Mouse (Mus musculus) MN1 (cell line): ENCODE results near the gene Myb.

Source experiments
- DNase-seq: peaks from one replicate; pipeline ENCODE4 v3.0.0-alpha.2; 2016; ENCODE audit warnings: low spot score

Gene Myb

GRCm38 (mm10) chr10:21160537-21161358 is at the start of gene Myb:
TSS of gene Myb (minus strand) at chr10:21160984.
- peak; percentile 90 for DNase-seq

GRCm38 (mm10) chr10:21207378-21207777 is 46.6 kb upstream of the Myb start:
- no peak for DNase-seq

GRCm38 (mm10) chr10:21206232-21206631 is 45.4 kb upstream of the Myb start:
- no peak for DNase-seq

GRCm38 (mm10) chr10:21204496-21205085 is 43.8 kb upstream of the Myb start:
- no peak for DNase-seq

GRCm38 (mm10) chr10:21203886-21204285 is 43.1 kb upstream of the Myb start:
- no peak for DNase-seq

GRCm38 (mm10) chr10:21203461-21203860 is 42.7 kb upstream of the Myb start:
- no peak for DNase-seq

- no peak for DNase-seq
Observed at GRCm38 (mm10) chr10:21200761-21201160, 40.0 kb upstream of the Myb start.

- no peak for DNase-seq
Observed at GRCm38 (mm10) chr10:21200322-21200721, 39.5 kb upstream of the Myb start.

- DNase-seq: no peak
Observed at GRCm38 (mm10) chr10:21196646-21197116, 35.9 kb upstream of the Myb start.

GRCm38 (mm10) chr10:21195597-21195996 is 34.8 kb upstream of the Myb start:
- no peak for DNase-seq

GRCm38 (mm10) chr10:21193935-21194505 is 33.2 kb upstream of the Myb start:
- DNase-seq: no peak

- no peak for DNase-seq
Observed at GRCm38 (mm10) chr10:21193088-21193934, 32.5 kb upstream of the Myb start.

GRCm38 (mm10) chr10:21192436-21192835 is 31.7 kb upstream of the Myb start:
- DNase-seq: no peak

- no peak for DNase-seq
Observed at GRCm38 (mm10) chr10:21189756-21190397, 29.1 kb upstream of the Myb start.

- no peak for DNase-seq
Observed at GRCm38 (mm10) chr10:21189275-21189601, 28.5 kb upstream of the Myb start.

- DNase-seq: peak; percentile 80
Observed at GRCm38 (mm10) chr10:21188564-21189274, 27.9 kb upstream of the Myb start.

GRCm38 (mm10) chr10:21187847-21188246 is 27.1 kb upstream of the Myb start:
- no peak for DNase-seq

- DNase-seq: no peak
Observed at GRCm38 (mm10) chr10:21186733-21187132, 25.9 kb upstream of the Myb start.

- no peak for DNase-seq
Observed at GRCm38 (mm10) chr10:21178711-21179110, 17.9 kb upstream of the Myb start.

GRCm38 (mm10) chr10:21178281-21178680 is 17.5 kb upstream of the Myb start:
- DNase-seq: no peak

- DNase-seq: no peak
Observed at GRCm38 (mm10) chr10:21172650-21173200, 11.9 kb upstream of the Myb start.
